Mouse (Mus musculus) limb, embryonic 13.5 days (tissue): Measurements from ENCODE around the gene Ccdc33. TPM values are rescaled to one million over a fixed set of nuclear protein-coding genes. Genes with fewer than 3 reads are reported as not detected.

Experiments used
- polyA plus RNA-seq: library from polyadenylated mRNA; unstranded; fragments of >200 nt; fragmentation: Nextera tagmentation; extraction: Ambion mirVana; gene quantifications from 2 replicates; pipeline ENCODE4 v1.2.1, GENCODE M21; 2015

The Ccdc33 gene
- polyA plus RNA-seq, 1 experiment from 2014 or later = 0.20 TPM

Other genes starting within 250 kb of the Ccdc33 start
- 119 and 121 TPM in 2 replicates for gene Ubl7, start 207.8 kb downstream of the Ccdc33 start, polyA plus RNA-seq
- 0.27 and 0.97 TPM in 2 replicates for gene Sema7a, start 178.7 kb downstream of the Ccdc33 start, polyA plus RNA-seq
- gene Cyp11a1, start 112.4 kb downstream of the Ccdc33 start, polyA plus RNA-seq = 0.68 and 0.81 TPM in 2 replicates
- 25.3 and 29.9 TPM in 2 replicates for gene Stra6, start 55.0 kb downstream of the Ccdc33 start, polyA plus RNA-seq
- gene Islr, start 85.5 kb upstream of the Ccdc33 start, polyA plus RNA-seq = 207 and 210 TPM in 2 replicates
- gene Islr2, start 85.5 kb upstream of the Ccdc33 start, polyA plus RNA-seq = 2.0 and 2.1 TPM in 2 replicates
- gene Pml, start 131.0 kb upstream of the Ccdc33 start, polyA plus RNA-seq = 15.3 and 18.2 TPM in 2 replicates
- 44.2 and 45.6 TPM in 2 replicates for gene Stoml1, start 134.3 kb upstream of the Ccdc33 start, polyA plus RNA-seq
- 51.3 and 52.2 TPM in 2 replicates for gene Loxl1, start 194.4 kb upstream of the Ccdc33 start, polyA plus RNA-seq